Mouse (Mus musculus) embryonic facial prominence, embryonic 11.5 days (tissue): Measurements from ENCODE around the gene Ndufa10. TPM values are rescaled to one million over a fixed set of nuclear protein-coding genes. Genes with fewer than 3 reads are reported as not detected.

Source experiments
- ATAC-seq: fragments of 200-750 bp; cut with Nextera tagmentation; replicated peaks from 2 replicates; pipeline ENCODE4 v1.8.0; 2017; ENCODE audit warnings: low read depth; ENCODE audit not compliant: insufficient number of reproducible peaks, low FRiP score, low TSS enrichment
- DNase-seq: peaks from one replicate; pipeline ENCODE4 v3.0.0-alpha.2; 2015; ENCODE audit warnings: low spot score
- H3K27ac ChIP-seq: fragments of 300-500 bp; sonication (generic); replicated peaks from 2 replicates; pipeline ENCODE4 v1.5.1; 2014; ENCODE audit warnings: mild to moderate bottlenecking, low read depth, low read length, control low read depth
- H3K27me3 ChIP-seq: fragments of 300-500 bp; sonication (generic); 2 replicates; pipeline ENCODE4 v1.6.1; 2014; ENCODE audit warnings: mild to moderate bottlenecking, low read length, moderate library complexity, mixed read lengths; ENCODE audit not compliant: control insufficient read depth, insufficient read depth
- H3K36me3 ChIP-seq: fragments of 300-500 bp; sonication (generic); replicated peaks from 2 replicates; pipeline ENCODE4 v1.6.1; 2014; ENCODE audit warnings: low read depth, mild to moderate bottlenecking, low read length, moderate library complexity, mixed read lengths; ENCODE audit not compliant: control insufficient read depth, insufficient read depth
- H3K4me1 ChIP-seq: fragments of 300-500 bp; sonication (generic); 2 replicates; pipeline ENCODE4 v1.6.1; 2014; ENCODE audit warnings: low read length, mixed read lengths; ENCODE audit not compliant: control insufficient read depth, insufficient read depth
- H3K4me2 ChIP-seq: fragments of 300-500 bp; sonication (generic); 2 replicates; pipeline ENCODE4 v1.6.1; 2014; ENCODE audit warnings: low read depth, mild to moderate bottlenecking, control low read depth, low read length, moderate library complexity
- H3K4me3 ChIP-seq: fragments of 300-500 bp; sonication (generic); 2 replicates; pipeline ENCODE4 v1.5.1; 2014; ENCODE audit warnings: low read depth, low read length, control low read depth
- H3K9ac ChIP-seq: fragments of 300-500 bp; sonication (generic); replicated peaks from 2 replicates; pipeline ENCODE4 v1.6.1; 2014; ENCODE audit warnings: mild to moderate bottlenecking, control low read depth, low read length
- H3K9me3 ChIP-seq: fragments of 300-500 bp; sonication (generic); replicated peaks from 2 replicates; pipeline ENCODE4 v1.6.1; 2016; ENCODE audit warnings: mild to moderate bottlenecking, low read length, inconsistent platforms, mixed read lengths; ENCODE audit not compliant: control insufficient read depth
- WGBS: fragments of 180-500 bp; shearing (Covaris S2); extraction: QIAGEN DNeasy Blood & Tissue Kit; methylation state at CpG from one replicate; pipeline ENCODE4 v1.1.7; 2014; 5-methylcytosine and 5-hydroxymethylcytosine counted together
- polyA plus RNA-seq: library from polyadenylated mRNA; unstranded; fragments of >200 nt; fragmentation: Nextera tagmentation; extraction: Ambion mirVana; gene quantifications from 2 replicates; pipeline ENCODE4 v1.2.1, GENCODE M21; 2014

The Ndufa10 gene
- polyA plus RNA-seq, 1 experiment from 2014 or later: 275 TPM

DNA sequence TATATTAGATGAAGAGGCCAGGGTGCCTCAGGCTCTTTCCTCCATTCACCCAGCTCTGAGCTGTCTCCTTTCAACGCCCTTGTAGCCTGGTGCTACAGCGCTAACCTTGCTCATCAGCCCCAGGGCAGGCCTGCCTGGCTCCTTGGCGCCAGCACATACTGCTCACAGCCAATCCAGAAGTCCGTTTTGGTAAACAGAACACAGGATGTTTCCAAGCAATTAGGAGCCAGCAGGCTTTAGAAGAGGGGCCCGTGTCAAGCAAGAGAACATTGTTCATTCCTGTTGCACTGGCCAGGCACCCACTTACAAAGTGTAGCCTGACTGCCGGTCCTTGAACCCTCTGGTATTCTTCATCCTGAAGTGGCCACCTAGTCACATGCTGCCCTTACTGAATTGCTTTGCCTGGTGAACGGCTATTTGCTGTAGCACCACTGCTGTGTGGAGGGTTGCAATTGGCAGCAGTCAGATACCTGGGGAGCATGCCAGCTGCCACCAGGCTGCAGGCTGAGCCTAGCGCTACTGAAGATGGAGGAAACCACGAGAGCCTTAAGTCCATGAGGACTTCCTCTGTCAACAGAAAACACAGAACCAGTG lies 35.9 kb downstream of the Ndufa10 start:
- Histone ChIP-seq H3K27me3 (no peaks in the 10 kb centered on the region), H3K27ac (no peak overlapping the region), H3K9ac (no peak overlapping the region), H3K36me3 (peaks cover 4% of the 10 kb centered on the region; the same call in 1 of the 2 replicates), H3K4me1 (no peaks in the 10 kb centered on the region), H3K9me3 (no peaks in the 10 kb centered on the region), H3K4me3 (no peak overlapping the region), H3K4me2 (no peak overlapping the region)
- ATAC-seq (0 out of 2 replicates have a peak, but pooled peaks have one; percentile 14), DNase-seq (peak; percentile 14)
- 39% methylated on average over 9 of the region's 9 CpGs for WGBS

DNA sequence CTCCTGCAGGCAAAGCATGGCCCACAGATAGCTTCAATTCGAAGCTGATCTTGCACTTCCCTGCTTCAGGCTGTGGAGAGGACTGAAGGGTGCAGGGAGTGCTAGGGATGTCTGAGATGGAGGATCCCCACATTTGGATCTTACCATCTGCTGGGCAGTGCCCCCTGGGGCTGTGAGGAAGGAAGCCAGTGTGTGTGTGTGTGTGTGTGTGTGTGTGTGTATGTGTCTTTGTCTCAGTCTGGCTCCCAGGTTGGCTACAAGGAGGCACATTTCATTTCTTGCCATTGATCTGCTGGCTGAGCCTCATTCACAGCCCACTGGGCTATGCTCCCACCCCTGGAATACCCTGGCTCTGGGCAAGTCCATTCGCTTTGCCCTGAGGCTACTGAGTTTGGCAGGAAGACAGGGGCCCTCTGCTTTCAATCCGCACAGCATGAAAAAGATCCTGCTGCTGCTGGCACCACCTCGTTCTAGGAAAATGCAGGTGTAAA lies 36.8 kb downstream of the Ndufa10 start:
- no peaks in the 10 kb centered on the region for H3K27me3 ChIP-seq
- 46% methylated on average over 4 of the region's 4 CpGs for WGBS
- ATAC-seq (no peak), DNase-seq (no peak)
- H3K36me3 ChIP-seq: peaks cover 4% of the 10 kb centered on the region; the same call in 1 of the 2 replicates
- H3K27ac ChIP-seq: no peak overlapping the region
- H3K4me2 ChIP-seq: no peak overlapping the region
- no peaks in the 10 kb centered on the region for H3K9me3 ChIP-seq
- no peak overlapping the region for H3K9ac ChIP-seq
- no peak overlapping the region for H3K4me3 ChIP-seq
- no peaks in the 10 kb centered on the region for H3K4me1 ChIP-seq

DNA sequence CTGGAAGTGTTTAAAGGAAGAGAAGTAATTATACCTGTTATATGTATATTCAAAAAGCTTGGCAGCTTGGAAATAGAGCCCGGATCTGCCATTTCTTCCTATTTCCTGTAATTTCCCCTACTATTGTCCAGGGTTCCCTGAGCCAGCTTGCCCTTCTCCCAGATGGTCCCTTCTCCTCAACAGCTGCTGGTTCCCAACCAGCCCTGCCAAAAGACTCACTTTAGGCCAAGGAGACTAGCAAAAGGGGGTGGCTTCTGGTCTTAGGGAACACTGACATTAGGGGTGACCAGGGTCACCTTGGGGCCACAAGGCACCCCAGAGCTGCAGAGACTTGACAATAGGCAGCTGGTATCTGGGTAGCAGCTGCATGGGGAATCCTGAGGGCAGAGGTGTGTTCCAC lies 38.7 kb downstream of the Ndufa10 start:
- Histone ChIP-seq H3K4me1 (no peaks in the 10 kb centered on the region), H3K9me3 (no peaks in the 10 kb centered on the region), H3K27me3 (no peaks in the 10 kb centered on the region), H3K27ac (no peak overlapping the region), H3K9ac (no peak overlapping the region), H3K4me2 (no peak overlapping the region), H3K4me3 (no peak overlapping the region), H3K36me3 (peaks cover 4% of the 10 kb centered on the region; the same call in 1 of the 2 replicates)
- 56% methylated on average over 1 of the region's 1 CpGs for whole genome bisulfite sequencing
- DNase-seq (no peak), ATAC-seq (no peak)

DNA sequence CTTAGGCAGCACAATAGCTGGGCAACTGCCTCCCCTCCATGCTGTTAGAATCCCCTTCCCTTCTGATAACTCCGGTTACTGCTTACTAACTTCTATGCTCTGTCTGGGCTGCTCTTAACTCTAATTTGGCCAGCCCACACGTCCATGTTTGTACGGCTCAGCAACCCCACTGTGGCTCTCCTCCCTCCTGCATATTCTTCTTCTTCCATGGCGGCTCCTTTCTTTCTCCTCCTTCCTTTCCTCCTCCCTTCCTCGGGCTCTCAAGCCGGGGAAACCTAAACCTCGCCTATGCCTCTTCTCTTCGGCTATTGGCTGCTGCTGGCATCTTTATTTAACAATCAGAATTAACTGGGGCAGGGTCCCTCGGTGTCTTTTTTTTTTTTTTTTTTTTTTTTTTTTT lies 40.9 kb downstream of the Ndufa10 start:
- H3K27ac ChIP-seq: no peak overlapping the region
- no peaks in the 10 kb centered on the region for H3K4me1 ChIP-seq
- H3K36me3 ChIP-seq: no peaks in the 10 kb centered on the region
- no peak overlapping the region for H3K9ac ChIP-seq
- no peak for DNase-seq
- WGBS: 77% methylated on average over 9 of the region's 9 CpGs
- H3K4me2 ChIP-seq: no peak overlapping the region
- H3K4me3 ChIP-seq: no peak overlapping the region
- no peaks in the 10 kb centered on the region for H3K9me3 ChIP-seq
- H3K27me3 ChIP-seq: no peaks in the 10 kb centered on the region
- ATAC-seq: no peak

DNA sequence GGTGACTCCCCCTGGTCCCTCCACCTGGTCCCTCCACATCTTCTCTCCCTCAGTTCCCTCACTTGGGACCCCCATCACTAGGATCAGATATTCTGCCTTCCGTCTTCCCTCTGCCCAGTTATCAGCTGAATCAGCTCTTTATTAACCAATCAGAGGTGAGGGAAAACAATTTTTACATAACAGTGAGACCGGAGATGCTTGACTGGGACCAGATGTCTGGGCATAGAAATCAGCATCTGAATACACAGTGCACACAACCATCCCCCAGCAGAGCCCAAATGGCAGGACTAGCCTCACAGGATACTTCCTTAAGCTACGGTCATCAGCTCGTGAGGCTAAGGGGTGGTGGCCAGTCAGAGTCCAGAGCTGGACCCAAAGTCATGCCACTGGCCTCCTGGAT lies 41.6 kb downstream of the Ndufa10 start:
- H3K27ac ChIP-seq: no peak overlapping the region
- H3K9ac ChIP-seq: no peak overlapping the region
- no peaks in the 10 kb centered on the region for H3K36me3 ChIP-seq
- DNase-seq (peak; percentile 69), ATAC-seq (0 out of 2 replicates have a peak, but pooled peaks have one; percentile 14)
- H3K9me3 ChIP-seq: no peaks in the 10 kb centered on the region
- no peaks in the 10 kb centered on the region for H3K4me1 ChIP-seq
- H3K4me3 ChIP-seq: no peak overlapping the region
- no peak overlapping the region for H3K4me2 ChIP-seq
- WGBS: 31% methylated on average over 4 of the region's 4 CpGs
- no peaks in the 10 kb centered on the region for H3K27me3 ChIP-seq

DNA sequence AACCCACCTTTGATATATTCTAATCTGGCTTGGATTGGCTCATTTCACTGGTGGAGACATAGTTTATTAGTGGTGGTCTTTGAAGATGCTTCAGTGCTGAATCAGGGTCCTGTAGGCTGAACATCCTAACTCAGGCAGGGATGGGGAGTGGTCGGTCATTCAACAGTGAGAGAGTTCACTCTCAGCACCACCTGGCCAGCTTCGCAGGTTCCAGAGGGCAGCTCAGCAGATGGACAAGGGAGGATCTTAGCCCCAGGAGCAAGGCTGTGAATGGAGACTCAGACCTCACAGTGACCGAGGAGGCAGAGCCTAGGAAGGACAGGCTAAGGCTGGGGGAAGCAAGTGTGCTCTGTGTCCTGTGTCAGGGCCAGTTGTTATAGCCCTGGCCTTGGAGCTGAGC lies 42.2 kb downstream of the Ndufa10 start:
- no peaks in the 10 kb centered on the region for H3K27me3 ChIP-seq
- H3K4me2 ChIP-seq: no peak overlapping the region
- ATAC-seq (no peak), DNase-seq (no peak)
- WGBS: 73% methylated on average over 3 of the region's 3 CpGs
- no peak overlapping the region for H3K9ac ChIP-seq
- no peaks in the 10 kb centered on the region for H3K9me3 ChIP-seq
- no peaks in the 10 kb centered on the region for H3K36me3 ChIP-seq
- H3K4me3 ChIP-seq: no peak overlapping the region
- H3K27ac ChIP-seq: no peak overlapping the region
- no peaks in the 10 kb centered on the region for H3K4me1 ChIP-seq

DNA sequence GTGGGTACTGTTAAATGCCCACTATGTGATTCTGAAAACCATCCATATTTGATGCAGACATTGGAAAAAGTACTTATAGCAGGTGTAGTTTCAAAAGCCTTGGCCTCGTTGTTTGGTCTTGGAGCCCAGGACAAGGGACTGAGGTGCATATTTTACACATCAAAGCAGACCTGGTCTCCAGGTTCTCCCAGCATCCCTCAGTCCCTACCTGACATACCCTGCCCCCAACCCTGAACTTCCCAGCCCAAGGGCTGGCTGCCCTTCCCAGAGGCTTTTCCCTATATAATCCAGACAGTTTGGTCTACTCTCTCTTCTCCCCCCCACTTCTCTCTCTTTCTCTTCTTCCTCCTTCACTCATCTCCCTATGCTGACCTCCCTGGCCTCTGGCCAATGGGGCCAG lies 42.7 kb downstream of the Ndufa10 start:
- H3K36me3 ChIP-seq: no peaks in the 10 kb centered on the region
- no peak overlapping the region for H3K27ac ChIP-seq
- no peaks in the 10 kb centered on the region for H3K9me3 ChIP-seq
- 81% methylated on average over 1 of the region's 1 CpGs for WGBS
- no peak overlapping the region for H3K9ac ChIP-seq
- H3K4me1 ChIP-seq: no peaks in the 10 kb centered on the region
- no peak for ATAC-seq
- no peak overlapping the region for H3K4me3 ChIP-seq
- no peak for DNase-seq
- no peaks in the 10 kb centered on the region for H3K27me3 ChIP-seq
- no peak overlapping the region for H3K4me2 ChIP-seq

DNA sequence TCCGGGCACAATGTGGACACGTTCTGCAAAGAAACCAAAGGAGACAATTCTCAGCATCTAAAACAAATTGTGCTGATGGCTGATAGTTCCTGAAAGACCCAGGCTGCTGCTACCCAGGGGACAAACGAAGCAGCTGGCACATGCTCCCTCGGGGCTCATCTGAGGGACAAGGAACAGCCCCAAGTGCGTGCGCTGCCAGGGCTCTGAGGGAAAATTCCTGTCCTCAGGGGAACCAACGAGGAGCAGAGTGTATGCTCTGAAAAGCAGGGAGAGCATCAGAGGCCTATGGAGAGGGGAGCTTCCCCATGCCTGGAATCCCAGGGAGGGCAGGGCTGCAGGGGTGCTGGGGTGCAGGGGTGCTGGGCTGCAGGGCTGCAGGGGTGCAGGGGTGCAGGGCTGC lies 48.9 kb downstream of the Ndufa10 start:
- no peak for DNase-seq
- ATAC-seq: no peak
- Histone ChIP-seq H3K27ac (no peak overlapping the region), H3K4me1 (no peaks in the 10 kb centered on the region), H3K4me3 (no peak overlapping the region), H3K36me3 (no peaks in the 10 kb centered on the region), H3K9ac (no peak overlapping the region), H3K27me3 (no peaks in the 10 kb centered on the region), H3K4me2 (no peak overlapping the region), H3K9me3 (no peaks in the 10 kb centered on the region)
- WGBS: 68% methylated on average over 7 of the region's 7 CpGs
